Mouse (Mus musculus): ENCODE data around the gene Drd3.
A peak's percentile ranks its signal among the peaks of the same experiment; 100 is the strongest.

Drd3 gene

GRCm38 (mm10) chr16:43753751-43754150 lies at the start of gene Drd3:
TSS of gene Drd3 (plus strand) at chr16:43754026.
- DNase-seq = no peak

GRCm38 (mm10) chr16:43708335-43709061 lies 45.3 kb upstream of the Drd3 start:
- DNase-seq = no peak

- DNase-seq = no peak
Measured at GRCm38 (mm10) chr16:43709062-43709413, 44.8 kb upstream of the Drd3 start.

GRCm38 (mm10) chr16:43709432-43710133 lies 44.2 kb upstream of the Drd3 start:
- no peak for DNase-seq

GRCm38 (mm10) chr16:43710134-43710475 lies 43.7 kb upstream of the Drd3 start:
- no peak for DNase-seq

GRCm38 (mm10) chr16:43710651-43711050 lies 43.2 kb upstream of the Drd3 start:
- DNase-seq = peak in 1 of 2 experiments; percentile 9

- DNase-seq = no peak
Measured at GRCm38 (mm10) chr16:43711361-43711760, 42.5 kb upstream of the Drd3 start.

- DNase-seq = no peak
Measured at GRCm38 (mm10) chr16:43724444-43724843, 29.4 kb upstream of the Drd3 start.

- DNase-seq = no peak
Measured at GRCm38 (mm10) chr16:43729506-43730221, 24.2 kb upstream of the Drd3 start.

GRCm38 (mm10) chr16:43730281-43730680 lies 23.5 kb upstream of the Drd3 start:
- DNase-seq = no peak

- DNase-seq = no peak
Measured at GRCm38 (mm10) chr16:43732496-43732895, 21.3 kb upstream of the Drd3 start.

- DNase-seq = no peak
Measured at GRCm38 (mm10) chr16:43732900-43733299, 20.9 kb upstream of the Drd3 start.

- DNase-seq = no peak
Measured at GRCm38 (mm10) chr16:43737933-43738332, 15.9 kb upstream of the Drd3 start.

GRCm38 (mm10) chr16:43740936-43741335 lies 12.9 kb upstream of the Drd3 start:
- no peak for DNase-seq

- DNase-seq = no peak
Measured at GRCm38 (mm10) chr16:43748424-43748823, 5.4 kb upstream of the Drd3 start.

GRCm38 (mm10) chr16:43752900-43753299 lies 926 bp upstream of the Drd3 start:
- DNase-seq = no peak

- DNase-seq = no peak
Measured at GRCm38 (mm10) chr16:43772358-43772757, 18.5 kb downstream of the Drd3 start.

- DNase-seq = no peak
Measured at GRCm38 (mm10) chr16:43772766-43773165, 18.9 kb downstream of the Drd3 start.

- no peak for DNase-seq
Measured at GRCm38 (mm10) chr16:43773506-43773905, 19.7 kb downstream of the Drd3 start.

GRCm38 (mm10) chr16:43776886-43777285 lies 23.1 kb downstream of the Drd3 start:
- DNase-seq = no peak

GRCm38 (mm10) chr16:43799541-43799940 lies 45.7 kb downstream of the Drd3 start:
- no peak for DNase-seq

GRCm38 (mm10) chr16:43800119-43800721 lies 46.4 kb downstream of the Drd3 start:
- no peak for DNase-seq

GRCm38 (mm10) chr16:43801137-43801536 lies 47.3 kb downstream of the Drd3 start:
- no peak for DNase-seq
